Mouse (Mus musculus): ENCODE data around the gene Nectin3. TPM values are rescaled to one million over a fixed set of nuclear protein-coding genes. Genes with fewer than 3 reads are reported as not detected.

Nectin3 gene
- polyA plus RNA-seq (2016; fragmentation: Nextera tagmentation; extraction: Ambion mirVana) = 22.0 and 30.3 TPM in 2 replicates

DNA sequence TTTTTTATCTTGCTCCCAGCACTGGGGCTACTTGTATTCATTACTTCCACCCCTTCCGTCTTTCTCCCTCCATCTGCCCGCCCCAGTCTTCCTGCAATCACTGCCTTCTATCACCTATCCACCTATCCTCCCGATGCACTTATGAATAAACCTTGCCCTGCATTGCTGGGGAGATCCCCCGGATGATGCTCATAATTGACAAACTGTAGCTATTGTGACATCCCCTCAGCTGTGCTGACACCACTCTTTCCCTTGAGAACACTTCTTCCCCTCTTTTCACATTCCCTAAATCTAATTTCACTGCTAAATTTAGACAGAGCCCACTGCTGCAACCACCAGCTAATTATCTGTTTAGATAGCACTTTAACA is at the start of gene Nectin3:
Gene Nectin3, minus strand, starts transcription at position 105 of the 369 bp plus-strand sequence.
- H3K9me3 ChIP-seq = no peaks in the 10 kb centered on the region
- peak within 1 kb of the TSS; percentile 89 for H3K4me3 ChIP-seq
- peaks cover 23% of the 10 kb centered on the region for H3K4me1 ChIP-seq
- peak within 1 kb of the TSS; percentile 98 for H3K27ac ChIP-seq
- WGBS = 4% methylated on average over 4 of the region's 4 CpGs
- no peak for DNase-seq (ENCODE audit: low spot score)
- H3K27me3 ChIP-seq (ENCODE audit: insufficient read depth, poor library complexity, severe bottlenecking) = no peaks in the 10 kb centered on the region
- no peaks in the 10 kb centered on the region for H3K36me3 ChIP-seq

- H3K4me3 ChIP-seq = no peak overlapping the region
- H3K9me3 ChIP-seq = no peaks in the 10 kb centered on the region
- WGBS = 83% methylated on average over 3 of the region's 3 CpGs
- no peak overlapping the region for H3K27ac ChIP-seq
- no peaks in the 10 kb centered on the region for H3K27me3 ChIP-seq (ENCODE audit: insufficient read depth, poor library complexity, severe bottlenecking)
- no peaks in the 10 kb centered on the region for H3K4me1 ChIP-seq
- no peaks in the 10 kb centered on the region for H3K36me3 ChIP-seq
- no peak for DNase-seq (ENCODE audit: low spot score)
These were observed 39.8 kb upstream of the Nectin3 start for GRCm38 (mm10) chr16:46538092-46538491.

GRCm38 (mm10) chr16:46532465-46533254 is 34.3 kb upstream of the Nectin3 start:
- Histone ChIP-seq H3K4me3 (no peak overlapping the region), H3K36me3 (no peaks in the 10 kb centered on the region), H3K4me1 (no peaks in the 10 kb centered on the region), H3K27me3 (ENCODE audit: insufficient read depth, poor library complexity, severe bottlenecking) (no peaks in the 10 kb centered on the region), H3K9me3 (no peaks in the 10 kb centered on the region), H3K27ac (no peak overlapping the region)
- no peak for DNase-seq (ENCODE audit: low spot score)
- WGBS = 76% methylated on average over 5 of the region's 5 CpGs

- Histone ChIP-seq H3K4me3 (no peak overlapping the region), H3K27me3 (ENCODE audit: insufficient read depth, poor library complexity, severe bottlenecking) (no peaks in the 10 kb centered on the region)
- DNase-seq (ENCODE audit: low spot score) = no peak
These were observed 32.7 kb upstream of the Nectin3 start for GRCm38 (mm10) chr16:46531023-46531422.

DNA sequence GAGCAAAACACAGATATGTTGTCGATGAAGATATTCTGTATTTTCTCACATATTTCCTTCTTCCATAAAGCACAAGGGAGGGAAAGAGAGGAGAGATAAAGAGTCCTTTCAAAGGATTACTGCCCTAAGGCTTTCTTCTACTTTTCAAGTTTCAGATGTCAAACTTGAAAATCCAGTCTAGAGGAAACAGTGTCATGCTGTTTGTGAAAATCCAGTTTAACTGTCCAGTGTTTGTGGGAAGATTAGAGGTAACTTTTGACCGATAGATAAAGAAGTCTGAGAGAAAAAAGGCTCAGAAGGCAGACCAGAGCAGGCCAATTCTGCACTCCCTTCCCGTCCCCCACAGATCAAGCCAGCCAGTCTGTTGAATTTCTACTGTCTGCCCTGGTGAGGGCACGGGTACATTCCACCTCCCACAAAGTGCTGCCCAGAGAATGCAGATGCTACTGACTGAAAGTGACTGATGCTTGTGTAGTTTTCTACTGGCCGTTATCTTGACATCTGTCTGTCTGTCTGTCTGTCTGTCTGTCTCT is 22.6 kb upstream of the Nectin3 start:
- no peak for DNase-seq (ENCODE audit: low spot score)
- 60% methylated on average over 5 of the region's 5 CpGs for WGBS
- Histone ChIP-seq H3K4me3 (no peak overlapping the region), H3K36me3 (no peaks in the 10 kb centered on the region), H3K27ac (no peak overlapping the region), H3K4me1 (no peaks in the 10 kb centered on the region), H3K9me3 (no peaks in the 10 kb centered on the region), H3K27me3 (ENCODE audit: insufficient read depth, poor library complexity, severe bottlenecking) (no peaks in the 10 kb centered on the region)

More at GRCm38 (mm10) chr16:46531023-46531422, 32.7 kb upstream of the Nectin3 start:
- H3K4me1 ChIP-seq = no peaks in the 10 kb centered on the region
- H3K36me3 ChIP-seq = no peaks in the 10 kb centered on the region
- no peak overlapping the region for H3K27ac ChIP-seq
- 57% methylated on average over 3 of the region's 3 CpGs for WGBS
- H3K9me3 ChIP-seq = no peaks in the 10 kb centered on the region

DNA sequence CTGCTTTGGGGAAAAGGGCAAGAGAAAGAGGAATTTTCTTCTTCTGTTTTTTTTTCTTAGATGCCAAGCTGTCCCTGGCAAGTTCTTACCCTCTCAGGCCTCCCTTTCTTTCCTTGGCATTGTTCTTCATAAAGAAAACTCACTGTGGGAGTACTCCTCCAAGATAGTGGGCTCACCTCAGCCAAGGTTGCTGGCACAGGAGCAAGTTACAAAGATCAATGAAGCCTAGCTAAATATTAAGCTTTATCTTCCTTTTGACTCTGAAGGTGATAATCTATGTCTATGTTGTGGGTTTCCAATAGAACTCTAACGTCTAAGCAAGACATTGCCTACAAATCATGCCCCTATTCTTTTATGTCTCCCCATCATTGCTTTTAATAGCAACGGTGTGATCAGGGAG is 21.3 kb upstream of the Nectin3 start:
- no peak for DNase-seq (ENCODE audit: low spot score)
- Histone ChIP-seq H3K27ac (no peak overlapping the region), H3K4me3 (no peak overlapping the region), H3K27me3 (ENCODE audit: insufficient read depth, poor library complexity, severe bottlenecking) (no peaks in the 10 kb centered on the region), H3K9me3 (no peaks in the 10 kb centered on the region), H3K4me1 (no peaks in the 10 kb centered on the region), H3K36me3 (no peaks in the 10 kb centered on the region)
- 73% methylated on average over 2 of the region's 2 CpGs for WGBS

DNA sequence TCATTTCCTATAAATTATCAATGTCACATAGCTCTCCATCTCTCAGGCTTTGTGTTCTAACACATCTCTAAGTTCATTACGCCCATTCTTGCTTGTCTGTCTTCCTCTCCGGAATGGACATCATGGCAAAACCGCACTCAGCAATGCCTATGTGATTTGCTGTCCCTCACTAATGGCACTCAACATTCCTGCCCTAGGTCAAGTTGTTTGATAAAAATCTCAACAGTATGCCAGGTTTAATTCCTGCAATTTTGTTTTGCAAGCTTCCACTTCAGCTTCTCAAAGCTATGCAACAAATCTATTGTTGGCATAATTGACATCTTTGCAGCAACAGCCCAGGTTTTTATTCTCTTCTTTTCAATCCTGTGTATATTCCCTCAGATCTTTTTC is 9.6 kb upstream of the Nectin3 start:
- 63% methylated on average over 3 of the region's 3 CpGs for WGBS
- DNase-seq (ENCODE audit: low spot score) = no peak
- H3K36me3 ChIP-seq = no peaks in the 10 kb centered on the region
- no peaks in the 10 kb centered on the region for H3K9me3 ChIP-seq
- H3K27me3 ChIP-seq (ENCODE audit: insufficient read depth, poor library complexity, severe bottlenecking) = no peaks in the 10 kb centered on the region
- H3K4me1 ChIP-seq = no peaks in the 10 kb centered on the region
- H3K27ac ChIP-seq = no peak overlapping the region
- no peak overlapping the region for H3K4me3 ChIP-seq

- Histone ChIP-seq H3K4me1 (no peaks in the 10 kb centered on the region), H3K27ac (no peak overlapping the region), H3K4me3 (no peak overlapping the region), H3K36me3 (no peaks in the 10 kb centered on the region), H3K9me3 (no peaks in the 10 kb centered on the region), H3K27me3 (ENCODE audit: insufficient read depth, poor library complexity, severe bottlenecking) (no peaks in the 10 kb centered on the region)
- DNase-seq (ENCODE audit: low spot score) = no peak
- 44% methylated on average over 3 of the region's 3 CpGs for WGBS
These were observed 9.1 kb upstream of the Nectin3 start for GRCm38 (mm10) chr16:46507260-46507943.

DNA sequence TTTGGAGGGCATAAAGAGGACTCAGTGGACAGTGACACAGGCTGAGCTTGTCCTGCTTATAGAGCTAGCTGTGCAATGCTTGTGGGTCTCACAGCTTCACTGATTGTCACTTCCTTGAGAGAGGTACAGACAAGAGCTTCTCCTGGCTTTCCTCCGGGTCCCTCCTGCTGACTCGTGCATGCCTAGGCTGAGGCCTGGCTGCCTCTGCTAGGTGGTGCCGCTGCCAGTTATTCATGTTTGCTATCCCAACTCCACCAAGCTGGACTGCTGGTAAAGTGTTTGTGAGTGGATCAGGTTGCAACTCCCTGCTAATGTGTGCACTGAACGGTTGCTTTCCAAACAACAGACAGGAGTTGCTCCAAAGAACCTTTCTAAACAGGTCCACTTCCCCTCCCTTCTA is 5.7 kb upstream of the Nectin3 start:
- DNase-seq (ENCODE audit: low spot score) = no peak
- Histone ChIP-seq H3K27ac (no peak overlapping the region), H3K27me3 (ENCODE audit: insufficient read depth, poor library complexity, severe bottlenecking) (no peaks in the 10 kb centered on the region), H3K4me3 (no peak overlapping the region), H3K4me1 (no peaks in the 10 kb centered on the region), H3K36me3 (no peaks in the 10 kb centered on the region), H3K9me3 (no peaks in the 10 kb centered on the region)
- 85% methylated on average over 4 of the region's 4 CpGs for WGBS

DNA sequence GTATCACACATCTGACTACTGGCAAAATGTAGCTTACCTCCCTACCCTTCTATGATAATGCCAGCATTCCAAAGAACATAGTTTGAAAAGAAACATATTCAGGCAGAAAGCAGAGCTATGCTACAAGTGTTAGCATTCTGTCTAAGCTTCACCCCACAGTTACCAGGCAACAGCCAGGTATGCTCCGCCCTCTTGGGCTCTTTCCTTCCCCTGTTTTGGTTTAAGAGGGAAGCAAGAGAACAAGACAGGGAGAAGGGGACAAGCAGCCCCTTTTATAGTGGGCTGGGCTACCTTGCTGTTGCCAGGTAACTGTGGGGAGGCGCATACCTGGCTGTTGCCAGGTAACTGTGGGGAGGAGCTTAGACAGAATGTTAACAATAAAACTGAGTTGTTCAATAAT is 4.0 kb upstream of the Nectin3 start:
- Histone ChIP-seq H3K4me1 (peaks cover 9% of the 10 kb centered on the region), H3K27me3 (ENCODE audit: insufficient read depth, poor library complexity, severe bottlenecking) (no peaks in the 10 kb centered on the region), H3K4me3 (no peak overlapping the region), H3K36me3 (no peaks in the 10 kb centered on the region), H3K9me3 (no peaks in the 10 kb centered on the region), H3K27ac (no peak overlapping the region)
- WGBS = 80% methylated on average over 2 of the region's 2 CpGs
- DNase-seq (ENCODE audit: low spot score) = no peak

- no peak overlapping the region for H3K27ac ChIP-seq
- no peak for DNase-seq (ENCODE audit: low spot score)
- H3K4me1 ChIP-seq = peaks cover 9% of the 10 kb centered on the region
- H3K36me3 ChIP-seq = no peaks in the 10 kb centered on the region
- no peak overlapping the region for H3K4me3 ChIP-seq
- no peaks in the 10 kb centered on the region for H3K27me3 ChIP-seq (ENCODE audit: insufficient read depth, poor library complexity, severe bottlenecking)
- WGBS = 62% methylated on average over 3 of the region's 3 CpGs
- H3K9me3 ChIP-seq = no peaks in the 10 kb centered on the region
These were observed 2.4 kb upstream of the Nectin3 start for GRCm38 (mm10) chr16:46500759-46501158.

- peaks cover 23% of the 10 kb centered on the region for H3K4me1 ChIP-seq
- no peak for DNase-seq (ENCODE audit: low spot score)
- H3K27ac ChIP-seq = peak overlapping the region; percentile 98
- no peaks in the 10 kb centered on the region for H3K9me3 ChIP-seq
- WGBS = 1% methylated on average over 32 of the region's 32 CpGs
- no peaks in the 10 kb centered on the region for H3K36me3 ChIP-seq
- no peaks in the 10 kb centered on the region for H3K27me3 ChIP-seq (ENCODE audit: insufficient read depth, poor library complexity, severe bottlenecking)
- H3K4me3 ChIP-seq = peak overlapping the region; percentile 89
These were observed 472 bp downstream of the Nectin3 start for GRCm38 (mm10) chr16:46497686-46498420.

All from heart, embryonic 10.5 days (tissue).